8 mouse cellular contexts compared by ENCODE assay signal in genomic region chr8:71395629-71396028, GRCm38 (mm10). TPM values are rescaled to one million over a fixed set of nuclear protein-coding genes. Genes with fewer than 3 reads are reported as not detected.
DNase-seq lines count a peak whose midpoint lies in the region; ATAC-seq lines count a peak whose summit lies in the region.

TSS of gene Ushbp1 (minus strand) at chr8:71395802.

- H3K9me3 ChIP-seq in embryonic facial prominence, embryonic 10.5 days, result no peaks in the 10 kb centered on the region
- H3K9me3 ChIP-seq in heart, embryonic 15.5 days (replicated peaks), result no peaks in the 10 kb centered on the region

- H3K4me3 ChIP-seq in embryonic facial prominence, embryonic 10.5 days, result peak within 1 kb of the TSS; percentile 88
- H3K4me3 ChIP-seq in heart, embryonic 15.5 days, result peak within 1 kb of the TSS; percentile 64

- H3K36me3 ChIP-seq in embryonic facial prominence, embryonic 10.5 days (replicated peaks), result peaks cover 24% of the 10 kb centered on the region
- peaks cover 13% of the 10 kb centered on the region for H3K36me3 ChIP-seq in heart, embryonic 15.5 days

- ATAC-seq in heart, embryonic 15.5 days (replicated peaks; ENCODE audit: insufficient number of reproducible peaks, insufficient read depth, low FRiP score, low read depth), result 0 out of 2 replicates have a peak, but pooled peaks have one; percentile 5

- 0 out of 2 replicates have a peak, but pooled peaks cover 3% of the 10 kb centered on the region for H3K27me3 ChIP-seq in embryonic facial prominence, embryonic 10.5 days (replicated peaks; ENCODE audit: low read depth, poor library complexity, severe bottlenecking)
- H3K27me3 ChIP-seq in heart, embryonic 15.5 days, result no peaks in the 10 kb centered on the region

- peak within 1 kb of the TSS; percentile 89 for H3K27ac ChIP-seq in embryonic facial prominence, embryonic 10.5 days (replicated peaks)
- H3K27ac ChIP-seq in heart, embryonic 15.5 days, result peak within 1 kb of the TSS; percentile 81

- DNase-seq in frontal cortex, adult 2 months (ENCODE audit: extremely low spot score in 1 of 2, low spot score in 1 of 2), result no peak
- DNase-seq in frontal cortex, postnatal 14 days (ENCODE audit: low spot score in 2 of 2), result no peak
- no peak for DNase-seq in embryonic facial prominence, embryonic 10.5 days (ENCODE audit: low spot score)
- DNase-seq in kidney, postnatal 10 days, result peak; percentile 67
- peak; percentile 51 to 70 for DNase-seq in lung, postnatal 4 days
- DNase-seq in retina, postnatal 1 day, result no peak
- DNase-seq in thymus, postnatal 14 days, result no peak

- peaks cover 26% of the 10 kb centered on the region for H3K4me1 ChIP-seq in embryonic facial prominence, embryonic 10.5 days
- H3K4me1 ChIP-seq in heart, embryonic 15.5 days (replicated peaks), result peaks cover 13% of the 10 kb centered on the region

- 0 out of 2 replicates have a peak within 1 kb of the TSS, but pooled peaks have one; percentile 26 for H3K9ac ChIP-seq in heart, embryonic 15.5 days

- WGBS in embryonic facial prominence, embryonic 10.5 days, result 85% methylated on average over 9 of the region's 9 CpGs
- 73% methylated on average over 9 of the region's 9 CpGs for WGBS in heart, embryonic 15.5 days

- H3K4me2 ChIP-seq in heart, embryonic 15.5 days, result peak within 1 kb of the TSS; percentile 84

RNA-seq across cellular contexts. Expression of gene Ushbp1, which starts in this region (rescaled TPM):
- polyA plus RNA-seq in frontal cortex, adult 2 months (2012; rRNA removed), result 8.9 and 11.8 TPM in 2 replicates
- 5.4 and 5.5 TPM in 2 replicates for polyA plus RNA-seq in embryonic facial prominence, embryonic 10.5 days (2016; fragmentation: Nextera tagmentation; extraction: Ambion mirVana)
- polyA plus RNA-seq in heart, embryonic 15.5 days (2015; fragmentation: Nextera tagmentation; extraction: Ambion mirVana), result 14.6 and 17.3 TPM in 2 replicates

Comparison
In these comparisons a context has a peak if more than half of its experiments do, and no peak if none do; other contexts are left out.
1. DNase-seq: peak in kidney, postnatal 10 days (single experiment) and lung, postnatal 4 days (2 of 2); none in frontal cortex, adult 2 months (0 of 2), frontal cortex, postnatal 14 days (0 of 2), embryonic facial prominence, embryonic 10.5 days (single experiment), retina, postnatal 1 day (single experiment) and thymus, postnatal 14 days (single experiment).